Mouse (Mus musculus): ENCODE measurements around the gene Arl15.

DNA sequence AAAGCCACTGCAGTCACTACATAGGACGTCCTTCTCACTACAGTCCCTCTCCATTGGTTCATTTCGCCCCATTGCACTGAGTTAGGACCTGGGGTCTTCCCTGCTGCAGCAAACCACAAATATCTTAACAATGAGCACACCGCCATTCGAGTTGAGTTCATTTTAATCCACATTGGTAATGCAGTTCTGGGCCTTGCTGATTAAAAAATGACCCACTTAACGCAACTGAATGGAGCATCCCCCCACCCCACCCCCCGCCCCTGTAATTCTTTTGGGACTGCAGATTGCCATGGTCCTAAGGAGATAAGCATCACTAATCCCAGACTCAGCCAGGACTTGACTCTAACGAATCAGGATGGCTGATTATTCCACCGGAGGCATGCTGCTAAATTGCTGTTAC is 280.2 kb downstream of the Arl15 start:
- TF ChIP-seq CTCF (IDR thresholded peaks at IDR 0.05; ENCODE audit: low read depth, low read length) (no peak), POLR2A (IDR thresholded peaks at IDR 0.05; ENCODE audit: borderline replicate concordance, low read depth, low read length) (no peak)
